Mouse (Mus musculus): ENCODE measurements around the gene Aldh1a1. TPM values are rescaled to one million over a fixed set of nuclear protein-coding genes. Genes with fewer than 3 reads are reported as not detected.
"Not testable (repeated sequence)": the region's sequence is repeated elsewhere in the genome, so short reads cannot be mapped to it uniquely, and the experiment has no call there.

Gene Aldh1a1
- polyA plus RNA-seq, 1 experiment from 2014 or later, result 1.3 TPM

DNA sequence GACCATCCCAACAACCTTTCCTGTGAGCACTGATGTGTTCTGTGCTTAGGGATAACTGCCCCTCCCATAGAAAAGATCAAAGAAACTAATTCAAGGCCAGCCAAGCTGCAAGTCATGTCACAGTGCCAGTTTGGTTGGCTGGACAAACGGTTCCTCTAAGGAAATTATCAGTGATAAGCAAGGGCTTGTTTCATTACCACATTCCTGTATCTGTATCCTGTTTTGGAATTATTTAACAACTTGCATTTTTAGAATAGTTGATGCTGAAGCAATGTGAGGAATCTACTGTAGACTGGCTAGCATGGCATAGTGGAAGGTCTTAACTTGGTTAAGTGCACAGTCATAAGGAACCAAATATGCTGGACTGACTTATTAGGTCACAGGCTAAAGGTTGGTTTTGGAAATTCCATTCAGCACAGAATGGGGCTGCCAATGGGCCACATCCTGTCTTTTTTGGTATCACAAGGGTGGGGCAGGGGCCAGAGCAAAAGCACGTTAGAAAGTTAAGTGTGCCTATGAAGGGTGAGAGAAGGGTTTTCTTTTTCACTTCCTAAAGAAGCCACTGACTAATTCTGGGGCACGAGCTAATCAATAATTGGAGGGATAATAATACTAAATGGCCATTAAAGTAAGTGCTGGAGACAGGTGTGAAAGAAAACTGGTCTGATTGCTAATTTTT lies 121.9 kb downstream of the Aldh1a1 start:
- Histone ChIP-seq H3K9me3 (no peaks in the 10 kb centered on the region), H3K27me3 (no peaks in the 10 kb centered on the region), H3K9ac (replicated peaks) (no peak overlapping the region), H3K27ac (no peak overlapping the region), H3K4me3 (replicated peaks) (no peak overlapping the region), H3K36me3 (no peaks in the 10 kb centered on the region), H3K4me2 (replicated peaks) (no peak overlapping the region), H3K4me1 (replicated peaks) (no peaks in the 10 kb centered on the region)
- no peak for ATAC-seq
- WGBS, result 73% methylated on average over 3 of the region's 3 CpGs

DNA sequence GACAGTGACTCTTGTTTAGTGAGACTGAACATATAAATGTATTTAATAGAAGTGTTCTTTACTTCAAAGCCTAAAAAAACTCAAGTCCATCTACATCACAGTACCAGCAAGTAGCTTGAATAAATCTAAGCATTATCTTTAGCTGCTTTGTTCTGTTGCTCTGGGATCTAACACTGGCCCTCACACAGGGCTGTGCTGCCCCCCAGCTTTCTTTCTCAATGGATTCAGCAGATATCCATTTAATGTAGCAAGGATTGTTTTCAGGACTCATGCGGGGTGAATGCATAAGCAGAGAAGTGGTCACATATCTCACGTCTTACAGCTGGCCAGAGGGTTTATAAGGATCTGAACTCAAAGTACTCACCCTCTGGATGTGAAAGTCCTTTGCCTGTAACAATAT lies 129.9 kb downstream of the Aldh1a1 start:
- no peaks in the 10 kb centered on the region for H3K9me3 ChIP-seq
- peaks cover 4% of the 10 kb centered on the region; the same call in 1 of the 2 replicates for H3K4me1 ChIP-seq (replicated peaks)
- no peak for ATAC-seq
- H3K4me2 ChIP-seq (replicated peaks), result no peak overlapping the region
- H3K4me3 ChIP-seq (replicated peaks), result no peak overlapping the region
- H3K27me3 ChIP-seq, result no peaks in the 10 kb centered on the region
- no peak overlapping the region for H3K9ac ChIP-seq (replicated peaks)
- no peak overlapping the region for H3K27ac ChIP-seq
- WGBS, result 20% methylated on average over 2 of the region's 2 CpGs
- no peaks in the 10 kb centered on the region for H3K36me3 ChIP-seq

DNA sequence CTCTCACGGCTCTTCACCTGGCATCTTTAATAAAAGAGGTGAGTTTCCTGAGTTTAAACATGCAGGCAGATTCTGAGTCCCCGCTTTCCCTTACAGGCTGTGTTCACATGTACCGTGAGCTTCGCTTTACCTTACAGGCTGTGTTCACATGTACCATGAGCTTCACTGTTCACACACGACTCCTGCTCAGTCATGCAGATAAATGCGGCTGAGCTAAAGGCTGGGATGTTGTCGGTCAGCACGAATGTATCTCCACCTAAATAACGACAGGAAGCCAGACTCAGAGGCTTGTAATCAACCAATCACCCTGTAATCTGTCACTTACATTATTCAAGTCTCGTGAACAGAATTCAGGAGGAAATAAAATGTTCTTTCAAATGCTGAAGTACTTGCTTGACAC lies 130.9 kb downstream of the Aldh1a1 start:
- H3K27ac ChIP-seq, result no peak overlapping the region

DNA sequence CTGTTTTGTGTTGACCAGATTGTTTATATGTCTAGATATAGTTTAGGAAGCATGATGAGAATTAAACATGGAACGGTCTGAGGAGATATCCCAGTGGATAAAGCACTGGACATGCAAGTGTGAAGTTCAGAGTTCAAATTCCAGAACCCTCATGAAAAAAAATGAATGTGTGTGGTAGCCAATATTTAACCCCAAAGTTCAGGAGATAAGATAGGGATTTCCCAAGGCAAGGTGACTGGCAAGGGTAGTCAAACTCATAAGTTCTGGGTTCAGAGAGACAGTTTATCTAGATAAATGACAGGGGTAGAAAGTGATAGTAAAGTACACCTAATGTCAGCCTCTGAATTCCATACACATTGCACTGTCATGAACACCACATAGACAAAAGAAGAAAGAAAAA lies 138.5 kb downstream of the Aldh1a1 start:
- WGBS, result 98% methylated on average over 1 of the region's 1 CpGs
- Histone ChIP-seq H3K36me3 (no peaks in the 10 kb centered on the region), H3K9ac (replicated peaks) (no peak overlapping the region), H3K9me3 (no peaks in the 10 kb centered on the region), H3K4me3 (replicated peaks) (no peak overlapping the region), H3K4me2 (replicated peaks) (no peak overlapping the region), H3K27me3 (no peaks in the 10 kb centered on the region), H3K4me1 (replicated peaks) (0 out of 2 replicates have a peak, but pooled peaks cover 5% of the 10 kb centered on the region), H3K27ac (no peak overlapping the region)
- ATAC-seq, result no peak

More for the DNA sequence above, 130.9 kb downstream of the Aldh1a1 start:
- no peak overlapping the region for H3K4me3 ChIP-seq (replicated peaks)
- H3K9ac ChIP-seq (replicated peaks), result no peak overlapping the region
- no peak overlapping the region for H3K4me2 ChIP-seq (replicated peaks)
- no peaks in the 10 kb centered on the region for H3K36me3 ChIP-seq
- H3K27me3 ChIP-seq, result no peaks in the 10 kb centered on the region
- 54% methylated on average over 10 of the region's 10 CpGs for WGBS
- no peaks in the 10 kb centered on the region for H3K9me3 ChIP-seq
- ATAC-seq, result no peak
- peaks cover 4% of the 10 kb centered on the region; the same call in 1 of the 2 replicates for H3K4me1 ChIP-seq (replicated peaks)

DNA sequence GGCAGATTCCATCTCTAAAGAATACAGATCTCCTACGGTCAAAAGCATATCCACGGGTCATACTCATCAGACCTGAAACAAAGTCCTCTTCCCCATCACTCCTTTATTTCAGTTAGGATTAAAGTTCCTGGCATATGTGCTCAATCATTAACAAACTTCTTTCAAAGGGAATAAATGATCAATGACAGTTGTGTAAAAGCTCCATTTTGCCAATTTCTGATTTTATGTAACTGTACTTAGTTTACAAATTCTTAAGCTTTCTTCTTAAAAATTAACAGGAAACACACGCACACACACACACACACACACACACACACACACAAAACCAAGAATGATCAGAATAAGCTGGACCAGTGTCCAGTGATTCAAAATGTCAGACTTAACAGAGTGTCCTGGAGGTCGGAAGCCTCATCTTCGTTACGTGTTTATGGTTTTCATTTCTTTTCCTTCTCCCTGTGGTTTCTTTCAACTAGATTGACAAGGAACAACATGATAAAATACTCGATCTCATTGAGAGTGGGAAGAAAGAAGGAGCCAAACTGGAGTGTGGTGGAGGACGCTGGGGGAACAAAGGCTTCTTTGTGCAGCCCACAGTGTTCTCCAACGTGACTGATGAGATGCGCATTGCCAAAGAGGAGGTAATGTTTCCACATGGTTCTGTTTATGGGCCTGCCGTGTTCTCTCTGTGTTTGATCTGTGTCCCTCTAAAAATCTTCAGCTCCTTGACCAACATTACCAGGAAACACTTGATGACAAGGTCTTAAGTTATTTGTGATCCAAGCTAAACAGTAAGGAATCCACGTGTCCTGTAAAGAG lies 141.6 kb downstream of the Aldh1a1 start:
- Histone ChIP-seq H3K36me3 (no peaks in the 10 kb centered on the region), H3K4me1 (replicated peaks) (0 out of 2 replicates have a peak, but pooled peaks cover 5% of the 10 kb centered on the region), H3K9me3 (no peaks in the 10 kb centered on the region), H3K27ac (no peak overlapping the region), H3K4me3 (replicated peaks) (no peak overlapping the region), H3K4me2 (replicated peaks) (no peak overlapping the region), H3K27me3 (no peaks in the 10 kb centered on the region), H3K9ac (replicated peaks) (no peak overlapping the region)
- 34% methylated on average over 12 of the region's 12 CpGs for WGBS
- ATAC-seq, result peak; percentile 60

DNA sequence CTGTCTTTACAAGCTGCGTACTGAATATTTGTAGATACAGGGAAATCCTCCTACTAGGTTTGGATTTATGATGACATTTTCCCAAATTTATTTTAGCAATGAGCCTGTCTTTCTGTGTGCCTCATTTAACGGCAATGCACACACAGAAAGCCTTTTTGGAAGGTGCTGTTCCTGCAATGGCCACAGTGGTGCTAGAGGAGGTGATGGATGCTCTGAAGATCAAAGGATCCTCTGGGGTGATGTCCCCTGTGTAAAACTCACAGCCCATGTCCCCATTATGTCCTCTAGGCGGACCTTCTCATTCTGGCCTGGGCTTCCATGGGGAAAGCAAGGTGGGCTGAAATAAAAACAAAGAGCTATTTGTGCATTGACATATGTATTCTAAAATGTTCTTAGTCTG lies 151.8 kb downstream of the Aldh1a1 start:
- no peaks in the 10 kb centered on the region for H3K36me3 ChIP-seq
- H3K4me2 ChIP-seq (replicated peaks), result no peak overlapping the region
- ATAC-seq, result no peak
- H3K4me1 ChIP-seq (replicated peaks), result no peaks in the 10 kb centered on the region
- 73% methylated on average over 3 of the region's 3 CpGs for WGBS
- no peak overlapping the region for H3K4me3 ChIP-seq (replicated peaks)
- H3K27me3 ChIP-seq, result no peaks in the 10 kb centered on the region
- no peaks in the 10 kb centered on the region for H3K9me3 ChIP-seq
- H3K9ac ChIP-seq (replicated peaks), result no peak overlapping the region
- H3K27ac ChIP-seq, result no peak overlapping the region

DNA sequence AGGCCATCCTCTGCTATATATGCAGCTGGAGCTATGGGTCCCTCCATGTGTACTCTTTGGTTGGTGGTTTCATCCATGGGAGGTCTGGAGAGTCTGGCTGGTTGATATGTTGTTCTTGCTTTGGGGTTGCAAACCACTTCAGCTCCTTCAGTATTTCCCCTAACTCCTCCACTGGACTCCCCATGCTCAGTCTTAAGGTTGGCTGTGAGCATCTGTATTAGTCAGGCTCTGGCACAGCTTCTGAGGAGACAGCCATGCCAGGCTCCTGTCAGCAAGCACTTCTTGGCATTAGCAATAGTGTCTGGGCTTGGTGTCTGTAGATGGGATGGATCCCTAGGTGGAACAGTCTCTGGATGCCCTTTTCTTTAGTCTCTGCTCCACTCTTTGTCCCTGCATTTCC lies 155.0 kb downstream of the Aldh1a1 start:
- not testable (repeated sequence) for H3K4me3 ChIP-seq (replicated peaks); H3K4me1 ChIP-seq (replicated peaks); H3K27me3 ChIP-seq; H3K9me3 ChIP-seq; H3K27ac ChIP-seq; ATAC-seq; H3K36me3 ChIP-seq; H3K4me2 ChIP-seq (replicated peaks); H3K9ac ChIP-seq (replicated peaks)

DNA sequence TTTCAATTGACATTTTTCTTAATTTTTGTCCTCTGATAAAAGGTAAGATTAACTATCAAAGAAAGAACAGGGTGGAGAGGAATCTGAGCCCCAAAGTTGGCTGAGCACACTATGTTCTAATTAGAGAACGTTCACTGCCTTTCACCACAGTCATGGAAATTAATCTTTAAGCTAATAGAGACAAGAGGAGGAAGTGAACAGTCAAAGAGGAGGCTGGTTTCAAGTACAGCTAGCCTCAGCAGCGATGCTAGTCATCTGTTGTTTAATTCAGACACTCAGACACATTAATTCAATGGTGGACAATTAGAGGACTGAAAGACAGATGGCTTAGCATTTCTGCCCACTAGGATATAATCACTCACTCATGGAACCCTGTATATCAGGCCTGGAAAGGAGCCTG lies 157.5 kb downstream of the Aldh1a1 start:
- H3K27me3 ChIP-seq, result no peaks in the 10 kb centered on the region
- no peak overlapping the region for H3K4me3 ChIP-seq (replicated peaks)
- no peak overlapping the region for H3K27ac ChIP-seq
- H3K9ac ChIP-seq (replicated peaks), result no peak overlapping the region
- H3K36me3 ChIP-seq, result no peaks in the 10 kb centered on the region
- WGBS, result 22% methylated on average over 2 of the region's 2 CpGs
- ATAC-seq, result no peak
- no peaks in the 10 kb centered on the region for H3K9me3 ChIP-seq
- H3K4me2 ChIP-seq (replicated peaks), result no peak overlapping the region
- H3K4me1 ChIP-seq (replicated peaks), result no peaks in the 10 kb centered on the region

DNA sequence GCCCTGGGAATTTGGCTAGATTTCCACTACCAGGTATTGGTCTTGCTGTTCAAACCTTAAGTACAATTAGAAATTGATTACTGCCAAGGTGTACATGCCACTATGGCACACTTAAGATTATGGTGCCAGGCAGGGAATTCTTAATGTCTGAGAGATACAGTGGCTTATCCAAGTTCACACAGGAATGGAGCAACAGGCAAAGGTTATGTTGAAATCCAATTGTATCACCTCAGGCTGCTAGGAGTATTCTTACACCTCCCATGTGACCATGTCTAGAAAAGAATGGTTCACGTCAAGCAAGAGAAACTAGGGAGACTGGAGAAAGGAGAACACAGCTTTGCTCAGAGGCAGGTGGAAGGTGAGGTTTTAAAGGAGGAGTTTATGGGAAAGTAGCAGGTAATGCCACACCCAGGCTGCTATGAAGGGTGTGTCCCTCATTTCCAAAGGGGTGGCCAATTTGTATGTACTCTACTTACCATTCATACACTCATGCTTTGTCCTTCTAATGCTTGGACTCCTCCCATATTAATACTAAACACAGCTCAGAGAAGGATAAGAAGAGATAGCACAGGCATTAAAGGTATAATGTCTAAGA lies 160.7 kb downstream of the Aldh1a1 start:
- no peaks in the 10 kb centered on the region for H3K9me3 ChIP-seq
- no peak overlapping the region for H3K9ac ChIP-seq (replicated peaks)
- no peak for ATAC-seq
- WGBS, result 81% methylated on average over 1 of the region's 1 CpGs
- no peak overlapping the region for H3K27ac ChIP-seq
- H3K27me3 ChIP-seq, result no peaks in the 10 kb centered on the region
- H3K4me2 ChIP-seq (replicated peaks), result no peak overlapping the region
- no peaks in the 10 kb centered on the region for H3K36me3 ChIP-seq
- H3K4me1 ChIP-seq (replicated peaks), result no peaks in the 10 kb centered on the region
- no peak overlapping the region for H3K4me3 ChIP-seq (replicated peaks)

DNA sequence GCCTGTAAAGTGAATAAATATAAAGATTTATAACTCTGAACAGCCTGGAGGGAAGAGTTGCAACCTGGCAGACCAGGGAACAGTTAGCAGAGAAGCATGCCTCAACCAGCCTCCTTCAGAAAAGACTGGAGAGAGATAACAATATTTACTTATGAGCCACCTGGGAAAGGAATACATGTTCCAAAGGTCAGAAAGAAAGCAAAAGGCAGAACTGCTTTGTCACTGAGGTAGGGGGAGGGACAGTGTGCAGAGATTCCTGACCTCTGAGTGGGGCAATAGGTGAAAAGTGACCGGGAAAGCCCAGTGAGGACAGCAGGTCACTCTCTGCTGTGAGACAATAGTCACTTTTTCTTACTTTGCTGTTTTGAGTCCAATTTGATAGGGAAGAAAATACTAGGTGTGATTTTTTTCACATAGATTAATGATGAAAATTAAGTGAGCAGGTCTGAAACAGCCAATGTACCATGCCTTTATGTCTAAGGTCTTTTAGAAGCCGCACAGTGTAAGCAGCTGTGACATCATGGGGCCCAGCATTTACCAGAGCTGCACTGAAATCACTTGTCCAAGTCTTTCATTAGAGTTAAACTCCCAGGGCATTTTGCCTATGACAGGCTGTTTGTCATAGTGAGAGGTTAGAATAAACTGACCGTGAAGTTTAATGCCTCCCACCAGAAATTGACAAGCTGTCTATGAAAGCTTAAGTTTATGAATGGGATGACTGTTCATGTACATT lies 161.8 kb downstream of the Aldh1a1 start:
- WGBS, result 78% methylated on average over 3 of the region's 3 CpGs
- no peak overlapping the region for H3K4me2 ChIP-seq (replicated peaks)
- no peaks in the 10 kb centered on the region for H3K4me1 ChIP-seq (replicated peaks)
- no peak for ATAC-seq
- no peaks in the 10 kb centered on the region for H3K36me3 ChIP-seq
- no peak overlapping the region for H3K9ac ChIP-seq (replicated peaks)
- H3K9me3 ChIP-seq, result no peaks in the 10 kb centered on the region
- H3K27ac ChIP-seq, result no peak overlapping the region
- H3K4me3 ChIP-seq (replicated peaks), result no peak overlapping the region
- no peaks in the 10 kb centered on the region for H3K27me3 ChIP-seq

DNA sequence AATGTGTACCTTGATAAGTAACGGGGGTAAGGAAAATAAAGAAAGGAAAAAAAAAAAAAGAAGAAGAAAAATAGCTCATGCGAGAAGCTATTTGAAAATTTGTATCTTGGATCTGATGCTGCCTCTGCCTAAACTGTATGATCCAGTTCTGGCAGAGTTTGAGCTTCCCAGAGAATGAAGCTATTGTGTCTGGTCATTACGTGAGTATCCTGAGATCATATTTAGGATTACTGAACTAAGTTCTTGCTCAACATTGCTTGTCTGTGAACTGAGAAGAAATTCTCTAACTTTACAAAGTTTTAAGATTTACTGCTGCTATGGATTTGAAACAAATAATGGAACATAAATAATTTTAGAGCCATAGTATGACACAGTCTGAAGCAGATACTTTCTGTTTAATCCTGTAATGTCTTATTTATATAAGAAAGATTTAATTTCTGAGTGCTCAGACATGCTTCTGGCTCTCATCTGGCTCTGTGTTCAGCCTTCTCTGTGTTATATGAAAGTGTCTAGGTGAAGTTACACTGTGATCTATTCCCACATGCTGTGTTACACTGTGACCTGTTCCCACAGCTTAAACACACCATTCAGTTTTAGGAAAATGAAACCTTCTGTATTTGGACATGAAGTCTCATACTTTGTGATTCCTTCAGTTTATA lies 185.3 kb downstream of the Aldh1a1 start:
- H3K9ac ChIP-seq (replicated peaks), result no peak overlapping the region
- no peak overlapping the region for H3K27ac ChIP-seq
- ATAC-seq, result no peak
- H3K36me3 ChIP-seq, result no peaks in the 10 kb centered on the region
- no peaks in the 10 kb centered on the region for H3K27me3 ChIP-seq
- no peak overlapping the region for H3K4me3 ChIP-seq (replicated peaks)
- 90% methylated on average over 3 of the region's 3 CpGs for WGBS
- H3K4me2 ChIP-seq (replicated peaks), result no peak overlapping the region
- H3K4me1 ChIP-seq (replicated peaks), result no peaks in the 10 kb centered on the region
- H3K9me3 ChIP-seq, result no peaks in the 10 kb centered on the region

Measured in midbrain, embryonic 13.5 days (tissue).